Mouse (Mus musculus) MEL (cell line): ENCODE data around the gene Gm6217.

ENCODE experiments used
- CTCF ChIP-seq, 3 experiments: IDR thresholded peaks in 2 of 3; conservative IDR thresholded peaks in 1 of 3; 2 replicates each; pipeline ENCODE4 v1.5.1; 2011 to 2012; ENCODE audit warnings: low read length in 3 of 3, low read depth in 2 of 3, mild to moderate bottlenecking in 2 of 3, improper control_type of control experiment in 1 of 3, inconsistent platforms in 1 of 3, mixed read lengths in 1 of 3, moderate library complexity in 1 of 3; ENCODE audit not compliant: control insufficient read depth in 1 of 3, insufficient read depth in 1 of 3, poor library complexity in 1 of 3, severe bottlenecking in 1 of 3
- EP300 ChIP-seq, 2 experiments: IDR thresholded peaks; 2 replicates each; pipeline ENCODE4 v1.6.1; 2011; ENCODE audit warnings: improper control_type of control experiment in 2 of 2, low read length in 2 of 2, low read depth in 1 of 2, mild to moderate bottlenecking in 1 of 2
- GATA1 ChIP-seq: IDR thresholded peaks from 2 replicates; pipeline ENCODE4 v1.6.1; 2011; ENCODE audit warnings: low read depth, low read length, improper control_type of control experiment
- MAFK ChIP-seq: IDR thresholded peaks from 2 replicates; pipeline ENCODE4 v1.6.1; 2011; ENCODE audit warnings: low read depth, mild to moderate bottlenecking, low read length, improper control_type of control experiment, borderline replicate concordance
- MAX ChIP-seq: IDR thresholded peaks from 2 replicates; pipeline ENCODE4 v1.6.1; 2011; ENCODE audit warnings: low read length, improper control_type of control experiment
- MAZ ChIP-seq: IDR thresholded peaks from 2 replicates; pipeline ENCODE4 v1.6.1; 2012; ENCODE audit warnings: low read depth, mild to moderate bottlenecking, inconsistent platforms, low read length, improper control_type of control experiment
- MEF2A ChIP-seq: IDR thresholded peaks from 2 replicates; pipeline ENCODE4 v1.6.1; 2014; ENCODE audit warnings: low read depth, mild to moderate bottlenecking, inconsistent platforms, low read length, improper control_type of control experiment; ENCODE audit not compliant: poor library complexity, insufficient replicate concordance, severe bottlenecking; ENCODE audit errors: extremely low read depth
- MYB ChIP-seq: IDR thresholded peaks from 2 replicates; pipeline ENCODE4 v1.6.1; 2011; ENCODE audit warnings: mild to moderate bottlenecking, low read depth, low read length, improper control_type of control experiment
- POLR2A ChIP-seq, 2 experiments: IDR thresholded peaks; 2 replicates each; pipeline ENCODE4 v1.6.1; 2011 to 2012; ENCODE audit warnings: low read length in 2 of 2, mild to moderate bottlenecking in 2 of 2, control low read depth in 1 of 2, improper control_type of control experiment in 1 of 2, low read depth in 1 of 2, moderate library complexity in 1 of 2; ENCODE audit not compliant: control insufficient read depth in 1 of 2, insufficient read depth in 1 of 2, poor library complexity in 1 of 2
- TAL1 ChIP-seq: IDR thresholded peaks from 2 replicates; pipeline ENCODE4 v1.6.1; 2012; ENCODE audit warnings: mild to moderate bottlenecking, inconsistent platforms, low read length, moderate library complexity, mixed read lengths
- TCF12 ChIP-seq: IDR thresholded peaks from 2 replicates; pipeline ENCODE4 v1.6.1; 2014; ENCODE audit warnings: low read depth, mild to moderate bottlenecking, inconsistent platforms, low read length, improper control_type of control experiment, moderate library complexity
- ZKSCAN1 ChIP-seq: IDR thresholded peaks from 2 replicates; pipeline ENCODE4 v1.6.1; 2012; ENCODE audit warnings: low read depth, mild to moderate bottlenecking, inconsistent platforms, low read length, improper control_type of control experiment, moderate library complexity
- ZMIZ1 ChIP-seq: IDR thresholded peaks from 2 replicates; pipeline ENCODE4 v1.6.1; 2012; ENCODE audit warnings: low read depth, mild to moderate bottlenecking, inconsistent platforms, low read length, improper control_type of control experiment, moderate library complexity

- TF ChIP-seq CTCF (IDR thresholded peaks at IDR 0.05 in 2 of 3, conservative IDR thresholded peaks at IDR 0.05 in 1 of 3; ENCODE audit: control insufficient read depth in 1 of 3, insufficient read depth in 1 of 3, low read depth in 2 of 3, low read length in 3 of 3, poor library complexity in 1 of 3, severe bottlenecking in 1 of 3) = no peak; a peak in 1 of 6 replicates
- no peak for TF ChIP-seq MAX
- TF ChIP-seq POLR2A (IDR thresholded peaks at IDR 0.05; ENCODE audit: control insufficient read depth in 1 of 2, insufficient read depth in 1 of 2, low read depth in 1 of 2, low read length in 2 of 2, poor library complexity in 1 of 2) = no peak
- TF ChIP-seq TCF12 = no peak
- TF ChIP-seq MAZ = no peak
- no peak for TF ChIP-seq ZMIZ1
- TF ChIP-seq ZKSCAN1 = no peak
- TF ChIP-seq EP300 (IDR thresholded peaks at IDR 0.05; ENCODE audit: low read depth in 1 of 2, low read length in 2 of 2) = no peak
- no peak for TF ChIP-seq MEF2A
- no peak for TF ChIP-seq TAL1
- no peak for TF ChIP-seq MYB
- TF ChIP-seq GATA1 = no peak
- no peak for TF ChIP-seq MAFK
Observed at GRCm38 (mm10) chr1:82973244-82973643, 42.0 kb upstream of the Gm6217 start.
